Mouse (Mus musculus) forebrain, embryonic 14.5 days (tissue): Measurements from ENCODE around the gene Lingo2. TPM values are rescaled to one million over a fixed set of nuclear protein-coding genes. Genes with fewer than 3 reads are reported as not detected.

Experiments
- ATAC-seq: fragments of 200-750 bp; cut with Nextera tagmentation; 2 replicates; pipeline ENCODE4 v1.8.0; 2017; ENCODE audit warnings: mild to moderate bottlenecking, moderate library complexity
- DNase-seq: peaks from one replicate; pipeline ENCODE4 v3.0.0-alpha.2; 2015; ENCODE audit warnings: low spot score
- H3K27ac ChIP-seq: fragments of 300-500 bp; sonication (generic); 2 replicates; pipeline ENCODE4 v1.5.1; 2014; ENCODE audit warnings: low read depth, mild to moderate bottlenecking, control low read depth, low read length, moderate library complexity
- H3K27me3 ChIP-seq: fragments of 300-500 bp; sonication (generic); replicated peaks from 2 replicates; pipeline ENCODE4 v1.6.1; 2014; ENCODE audit warnings: low read length, control low read depth, mixed read lengths; ENCODE audit not compliant: control insufficient read depth, insufficient read depth
- H3K36me3 ChIP-seq: fragments of 300-500 bp; sonication (generic); 2 replicates; pipeline ENCODE4 v1.6.1; 2014; ENCODE audit warnings: low read length, control low read depth; ENCODE audit not compliant: control insufficient read depth, insufficient read depth
- H3K4me1 ChIP-seq: fragments of 300-500 bp; sonication (generic); 2 replicates; pipeline ENCODE4 v1.6.1; 2014; ENCODE audit warnings: antibody characterized with exemption, low read length, control low read depth; ENCODE audit not compliant: control insufficient read depth, insufficient read depth
- H3K4me2 ChIP-seq: fragments of 300-500 bp; sonication (generic); 2 replicates; pipeline ENCODE4 v1.6.1; 2014; ENCODE audit warnings: mild to moderate bottlenecking, control low read depth, low read length
- H3K4me3 ChIP-seq: fragments of 300-500 bp; sonication (generic); 2 replicates; pipeline ENCODE4 v1.5.1; 2014; ENCODE audit warnings: low read depth, low read length, control low read depth
- H3K9ac ChIP-seq: fragments of 300-500 bp; sonication (generic); 2 replicates; pipeline ENCODE4 v1.6.1; 2014; ENCODE audit warnings: mild to moderate bottlenecking, low read length, control low read depth, moderate library complexity
- H3K9me3 ChIP-seq: fragments of 300-500 bp; sonication (generic); replicated peaks from 2 replicates; pipeline ENCODE4 v1.6.1; 2016; ENCODE audit warnings: low read length, control low read depth, mixed read lengths; ENCODE audit not compliant: control insufficient read depth
- WGBS: fragments of 180-500 bp; shearing (Covaris S2); extraction: QIAGEN DNeasy Blood & Tissue Kit; methylation state at CpG from one replicate; pipeline ENCODE4 v1.1.7; 2014; 5-methylcytosine and 5-hydroxymethylcytosine counted together
- polyA plus RNA-seq: library from polyadenylated mRNA; unstranded; fragments of >200 nt; fragmentation: Nextera tagmentation; extraction: Ambion mirVana; gene quantifications from 2 replicates; pipeline ENCODE4 v1.2.1, GENCODE M21; 2014

The Lingo2 gene
- polyA plus RNA-seq, 1 experiment from 2014 or later: 17.8 TPM

DNA sequence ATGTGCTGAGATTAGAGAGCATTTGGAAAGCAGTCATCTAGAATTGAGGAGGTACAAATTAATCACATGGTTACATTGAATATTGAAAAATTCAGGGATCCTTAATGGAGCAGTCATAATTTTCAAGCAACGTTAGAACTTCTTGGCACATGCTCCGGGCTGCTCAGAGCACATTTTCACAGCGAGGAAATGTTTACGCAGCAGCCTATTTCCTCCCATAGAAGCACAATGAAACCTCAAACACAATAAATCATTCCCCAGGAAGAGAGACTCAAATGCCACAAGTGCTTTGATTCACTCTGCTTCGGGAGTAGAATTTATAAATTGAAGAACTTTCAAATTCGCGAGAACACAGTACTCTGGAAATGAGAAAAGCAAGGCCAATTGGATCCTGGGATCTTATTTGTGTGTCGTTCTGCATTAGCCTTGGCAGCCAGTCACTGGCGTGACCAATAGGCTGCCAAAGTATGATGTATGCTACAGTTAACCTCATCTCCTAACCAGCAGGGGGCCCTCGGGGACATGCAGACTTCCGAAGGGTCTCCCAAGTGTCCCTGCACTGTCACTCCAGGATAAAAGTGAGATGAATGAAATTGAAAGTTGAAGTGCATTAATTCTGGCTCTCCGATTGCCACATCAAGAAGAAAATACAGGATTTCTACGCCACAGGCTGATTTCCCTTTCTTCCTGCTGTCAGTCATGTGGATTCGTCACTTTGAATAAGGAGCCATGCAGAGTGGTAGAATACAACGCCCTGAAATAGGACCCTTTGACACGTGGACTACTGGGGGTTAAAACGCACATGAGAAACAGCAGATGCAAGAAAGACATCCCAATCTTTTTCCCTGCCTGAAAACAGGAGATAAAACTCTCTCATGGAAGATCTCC lies 662.5 kb downstream of the Lingo2 start:
- no peaks in the 10 kb centered on the region for H3K4me1 ChIP-seq
- ATAC-seq (peak; percentile 97), DNase-seq (peak; percentile 91)
- H3K36me3 ChIP-seq: no peaks in the 10 kb centered on the region
- no peaks in the 10 kb centered on the region for H3K27me3 ChIP-seq
- H3K9me3 ChIP-seq: no peaks in the 10 kb centered on the region
- no peak overlapping the region for H3K27ac ChIP-seq
- H3K9ac ChIP-seq: 0 out of 2 replicates have a peak overlapping the region, but pooled peaks have one; percentile 14
- WGBS: 19% methylated on average over 17 of the region's 17 CpGs
- peak overlapping the region; percentile 39 for H3K4me2 ChIP-seq
- H3K4me3 ChIP-seq: no peak overlapping the region

DNA sequence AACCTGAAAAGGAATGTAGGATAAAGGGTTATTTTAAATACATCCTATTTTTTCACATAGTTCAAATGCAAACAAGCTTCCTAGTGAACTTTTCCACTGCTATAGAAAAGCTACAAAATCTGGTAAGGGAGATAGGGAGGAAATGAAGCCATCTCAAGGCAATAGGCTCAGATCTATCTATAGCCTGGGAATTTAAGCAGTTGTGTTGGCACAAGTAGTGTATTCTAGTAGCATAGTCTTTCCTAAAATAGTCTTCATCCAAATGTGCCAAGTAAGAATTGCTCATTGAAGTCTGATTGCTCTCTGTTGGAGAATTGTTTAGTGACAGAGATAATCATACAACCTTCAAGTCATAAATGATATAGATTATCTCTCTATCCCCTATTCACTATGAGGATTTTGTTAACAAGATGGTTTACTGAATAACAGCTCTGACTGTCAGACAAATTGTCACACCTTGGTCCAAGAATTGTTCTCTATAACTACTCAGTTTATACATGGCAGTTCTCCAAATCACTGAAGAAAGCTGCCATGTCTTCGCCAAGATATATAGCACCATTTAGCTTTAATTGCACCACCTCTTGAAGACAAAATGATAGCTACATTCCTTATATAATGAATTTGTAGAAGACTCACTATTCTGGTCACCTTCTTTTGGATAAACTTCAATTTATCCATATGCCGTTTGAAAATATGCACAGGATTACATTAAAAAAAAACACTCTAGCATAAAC lies 688.9 kb downstream of the Lingo2 start:
- no peaks in the 10 kb centered on the region for H3K27me3 ChIP-seq
- DNase-seq (peak; percentile 3), ATAC-seq (no peak)
- no peak overlapping the region for H3K9ac ChIP-seq
- no peak overlapping the region for H3K4me2 ChIP-seq
- no peak overlapping the region for H3K27ac ChIP-seq
- H3K4me3 ChIP-seq: no peak overlapping the region
- no peaks in the 10 kb centered on the region for H3K4me1 ChIP-seq
- H3K9me3 ChIP-seq: no peaks in the 10 kb centered on the region
- H3K36me3 ChIP-seq: no peaks in the 10 kb centered on the region
- 67% methylated on average over 2 of the region's 2 CpGs for WGBS

DNA sequence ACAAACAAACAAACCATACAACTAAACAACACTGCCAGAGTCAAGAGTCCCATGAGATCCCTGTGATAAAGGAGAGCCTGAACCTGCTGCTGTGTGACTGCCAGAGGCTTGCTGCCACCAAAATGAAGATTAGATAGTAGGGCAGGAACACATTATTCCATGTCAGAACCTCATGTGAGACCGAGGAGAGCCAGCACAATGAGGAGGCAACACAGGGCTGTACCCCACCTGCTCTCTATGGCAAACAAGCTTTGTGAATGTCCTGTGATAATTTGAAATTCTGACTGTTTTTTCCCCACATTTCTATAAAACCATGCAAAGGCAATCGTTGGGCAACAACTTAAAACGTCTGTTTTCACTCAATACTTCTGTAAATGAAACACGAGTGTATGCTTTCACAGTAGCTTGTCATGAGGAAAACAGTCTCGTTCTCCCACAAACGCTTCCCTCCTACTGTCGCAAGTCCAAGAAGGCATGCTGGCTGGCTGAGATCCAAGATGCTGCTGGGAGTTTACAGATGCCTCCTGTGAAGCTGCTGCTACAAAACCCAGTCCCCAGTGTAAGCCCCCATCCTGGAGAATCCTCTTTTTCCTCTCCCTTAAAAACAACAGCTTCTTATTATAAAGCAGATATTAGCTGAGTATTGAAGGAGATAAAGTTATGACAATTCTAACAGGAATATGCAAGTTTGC lies 765.2 kb downstream of the Lingo2 start:
- Histone ChIP-seq H3K36me3 (no peaks in the 10 kb centered on the region), H3K9ac (0 out of 2 replicates have a peak overlapping the region, but pooled peaks have one; percentile 25), H3K9me3 (no peaks in the 10 kb centered on the region), H3K4me2 (peak overlapping the region; percentile 31; the same call in 1 of the 2 replicates), H3K4me3 (no peak overlapping the region), H3K27ac (no peak overlapping the region), H3K27me3 (no peaks in the 10 kb centered on the region), H3K4me1 (peaks cover 11% of the 10 kb centered on the region)
- 16% methylated on average over 7 of the region's 7 CpGs for WGBS
- peak; percentile 91 for DNase-seq
- peak; percentile 79 for ATAC-seq

DNA sequence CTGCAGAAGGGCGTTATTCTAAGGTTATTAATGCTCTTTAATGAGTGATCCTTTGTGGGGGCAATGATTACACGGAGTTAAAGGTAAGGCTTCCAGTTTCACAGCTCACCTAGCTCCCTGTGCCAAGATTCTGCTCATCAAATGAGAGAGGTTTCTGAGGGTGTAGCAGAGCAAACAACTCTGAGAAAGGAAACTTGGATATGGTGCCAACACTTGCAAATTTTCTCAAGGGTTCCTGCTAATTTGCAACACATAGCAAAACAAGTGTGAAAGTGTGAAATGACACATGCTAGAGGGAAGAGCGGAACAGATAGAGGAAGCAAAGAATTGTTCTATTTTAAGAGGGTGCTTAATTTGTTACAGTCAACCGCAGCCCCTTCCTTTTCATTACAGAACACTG lies 767.9 kb downstream of the Lingo2 start:
- DNase-seq: peak; percentile 88

DNA sequence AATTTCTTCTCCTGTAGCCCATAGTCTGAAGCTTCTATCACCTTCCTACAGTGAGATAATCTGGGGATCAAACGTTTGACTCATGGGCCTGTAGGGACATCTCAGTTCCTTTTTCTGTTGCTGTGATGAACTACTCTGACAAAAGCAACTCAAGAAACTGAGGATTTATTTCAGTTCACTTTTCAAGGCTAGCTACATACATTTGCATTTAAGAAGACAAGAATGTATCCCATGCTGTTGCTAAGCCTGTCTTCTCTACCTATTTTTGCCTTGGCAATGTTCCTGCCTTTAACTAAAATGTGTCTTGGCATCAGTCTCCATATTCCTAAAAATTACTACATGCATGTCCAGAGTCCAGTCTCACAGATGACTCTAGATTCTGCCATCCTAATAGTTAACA lies 781.4 kb downstream of the Lingo2 start:
- H3K9ac ChIP-seq: no peak overlapping the region
- ATAC-seq: no peak

More for the DNA sequence above, 767.9 kb downstream of the Lingo2 start:
- H3K27ac ChIP-seq: no peak overlapping the region
- H3K36me3 ChIP-seq: no peaks in the 10 kb centered on the region
- ATAC-seq: peak; percentile 59
- peaks cover 11% of the 10 kb centered on the region for H3K4me1 ChIP-seq
- no peak overlapping the region for H3K4me2 ChIP-seq
- no peak overlapping the region for H3K4me3 ChIP-seq
- no peaks in the 10 kb centered on the region for H3K9me3 ChIP-seq
- H3K27me3 ChIP-seq: no peaks in the 10 kb centered on the region
- 27% methylated on average over 4 of the region's 4 CpGs for WGBS
- no peak overlapping the region for H3K9ac ChIP-seq

DNA sequence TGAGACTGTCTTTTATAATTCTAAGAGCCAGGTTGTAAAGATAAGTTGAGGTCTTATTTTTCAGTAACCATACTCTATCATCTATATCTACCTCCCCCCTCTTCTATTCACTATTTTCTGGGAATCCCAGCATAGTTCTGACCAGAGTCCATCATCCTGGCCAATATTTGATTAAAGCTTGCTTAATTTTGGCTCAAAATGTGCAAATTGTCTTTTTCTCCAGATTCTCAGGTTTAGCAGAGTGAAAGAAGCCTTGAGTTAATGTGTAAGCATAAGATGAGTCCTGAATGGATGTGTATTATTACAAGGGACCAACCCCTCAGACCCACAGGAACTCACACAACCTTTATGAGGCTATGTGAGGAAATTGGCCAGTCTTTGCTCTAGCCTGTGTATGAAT lies 820.2 kb downstream of the Lingo2 start:
- H3K4me2 ChIP-seq: no peak overlapping the region
- H3K4me1 ChIP-seq: no peaks in the 10 kb centered on the region
- no peak for ATAC-seq
- no peaks in the 10 kb centered on the region for H3K9me3 ChIP-seq
- H3K9ac ChIP-seq: no peak overlapping the region
- no peaks in the 10 kb centered on the region for H3K27me3 ChIP-seq
- no peak for DNase-seq
- no peak overlapping the region for H3K4me3 ChIP-seq
- H3K27ac ChIP-seq: no peak overlapping the region
- H3K36me3 ChIP-seq: no peaks in the 10 kb centered on the region

More for the DNA sequence above, 781.4 kb downstream of the Lingo2 start:
- H3K4me1 ChIP-seq: no peaks in the 10 kb centered on the region
- DNase-seq: no peak
- 50% methylated on average over 1 of the region's 1 CpGs for WGBS
- H3K4me3 ChIP-seq: no peak overlapping the region
- no peaks in the 10 kb centered on the region for H3K27me3 ChIP-seq
- no peaks in the 10 kb centered on the region for H3K36me3 ChIP-seq
- H3K9me3 ChIP-seq: no peaks in the 10 kb centered on the region
- no peak overlapping the region for H3K4me2 ChIP-seq
- no peak overlapping the region for H3K27ac ChIP-seq

DNA sequence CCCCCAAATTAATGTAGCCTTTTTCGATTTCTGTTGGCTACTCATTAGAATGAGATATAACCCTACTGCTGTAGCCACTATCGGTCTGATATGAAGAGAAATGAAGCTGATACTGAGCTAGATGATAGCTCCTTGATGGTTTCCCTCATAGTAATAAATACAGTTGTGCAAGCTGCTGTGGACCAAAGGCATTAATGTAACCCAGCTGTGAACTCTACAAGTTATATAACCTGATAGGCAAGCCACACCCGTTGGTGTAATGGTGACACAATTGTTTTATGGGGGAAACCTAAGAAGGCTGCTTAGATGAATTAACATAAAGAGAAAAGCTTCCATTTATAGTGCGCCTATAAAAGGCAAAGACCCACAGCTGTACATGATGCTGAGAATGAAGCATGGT lies 856.1 kb downstream of the Lingo2 start:
- no peak for ATAC-seq
- no peak overlapping the region for H3K27ac ChIP-seq
- no peak overlapping the region for H3K9ac ChIP-seq
- H3K4me3 ChIP-seq: no peak overlapping the region
- H3K4me1 ChIP-seq: no peaks in the 10 kb centered on the region
- no peak for DNase-seq
- no peaks in the 10 kb centered on the region for H3K27me3 ChIP-seq
- H3K4me2 ChIP-seq: no peak overlapping the region
- WGBS: 89% methylated on average over 4 of the region's 4 CpGs
- no peaks in the 10 kb centered on the region for H3K36me3 ChIP-seq
- H3K9me3 ChIP-seq: no peaks in the 10 kb centered on the region

DNA sequence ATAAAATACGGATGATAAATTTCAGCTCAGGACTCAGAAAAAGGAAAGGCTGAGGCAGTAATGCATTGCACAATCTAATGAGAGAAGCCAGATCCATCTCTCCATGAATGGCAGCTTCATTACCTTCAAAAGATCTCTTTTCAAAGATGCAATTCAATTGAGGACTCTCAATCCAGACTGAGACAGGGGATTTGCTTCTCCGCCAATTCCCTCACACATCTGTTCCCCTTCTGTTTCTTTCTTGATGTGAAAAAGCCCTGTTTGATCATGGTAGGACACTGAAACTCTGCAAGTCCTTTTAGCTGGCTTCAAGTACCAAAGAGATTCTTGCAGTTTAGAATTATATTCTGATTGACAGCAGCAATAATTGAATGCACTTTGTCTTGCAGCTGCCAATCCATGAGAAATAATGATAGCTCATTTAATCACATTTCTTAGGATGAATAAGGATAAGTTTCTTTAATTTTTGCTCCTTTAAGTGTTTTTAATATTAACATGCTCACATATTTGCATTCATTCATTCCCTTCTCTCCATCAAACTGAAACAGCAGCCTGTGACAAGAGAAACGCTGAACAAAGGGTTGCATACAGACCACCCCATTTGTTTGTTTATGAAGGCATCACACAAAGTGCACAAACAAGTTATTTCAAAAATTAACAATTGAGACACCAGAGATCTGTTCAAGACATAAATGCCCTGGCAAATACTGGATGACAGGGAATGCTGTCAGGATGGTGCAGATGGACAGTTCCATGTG lies 870.3 kb downstream of the Lingo2 start:
- Histone ChIP-seq H3K4me2 (no peak overlapping the region), H3K27ac (peak overlapping the region; percentile 27; the same call in 1 of the 2 replicates), H3K36me3 (no peaks in the 10 kb centered on the region), H3K4me1 (no peaks in the 10 kb centered on the region), H3K27me3 (no peaks in the 10 kb centered on the region), H3K9ac (no peak overlapping the region), H3K4me3 (no peak overlapping the region), H3K9me3 (no peaks in the 10 kb centered on the region)
- ATAC-seq: peak; percentile 85
- DNase-seq: peak; percentile 76
- 17% methylated on average over 3 of the region's 3 CpGs for WGBS
